8 mouse cellular contexts compared by ENCODE assay signal in the genomic region with DNA sequence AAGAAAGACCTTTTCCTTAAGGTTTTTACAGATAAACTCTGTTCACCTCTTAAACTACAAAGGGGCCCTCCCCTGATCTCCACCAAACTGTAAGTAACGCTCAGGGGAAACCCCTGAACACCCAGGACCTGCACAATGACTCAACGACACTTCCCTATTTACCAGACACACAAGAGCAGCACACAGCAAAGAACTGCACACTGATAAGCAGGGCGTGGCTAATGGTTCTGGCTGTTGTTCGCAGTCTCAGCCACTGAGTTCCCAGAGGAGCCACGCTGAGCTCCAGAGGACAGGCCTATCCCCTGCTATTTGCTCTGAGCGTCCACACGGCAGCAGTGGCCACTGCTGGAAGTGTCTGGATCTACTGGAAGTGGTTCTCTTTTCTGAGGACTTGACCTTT.
A peak's percentile ranks its signal among the peaks of the same experiment; 100 is the strongest.
DNase-seq lines count a peak whose midpoint lies in the region; ATAC-seq lines count a peak whose summit lies in the region.

No protein-coding gene starts in this region.

- H3K4me1 ChIP-seq in kidney, embryonic 14.5 days (ENCODE audit: control insufficient read depth, insufficient read depth, low read length): no peaks in the 10 kb centered on the region
- peaks cover 19% of the 10 kb centered on the region; the same call in 1 of the 2 replicates for H3K4me1 ChIP-seq in intestine, embryonic 16.5 days (ENCODE audit: control insufficient read depth, insufficient read depth, low read length)

- H3K4me2 ChIP-seq in kidney, embryonic 14.5 days (replicated peaks; ENCODE audit: low read depth, low read length): no peak overlapping the region
- H3K4me2 ChIP-seq in intestine, embryonic 16.5 days (ENCODE audit: low read depth, low read length): no peak overlapping the region

- 57% methylated on average over 7 of the region's 7 CpGs for WGBS in kidney, embryonic 14.5 days
- WGBS in intestine, embryonic 16.5 days: 32% methylated on average over 7 of the region's 7 CpGs

- ATAC-seq in kidney, embryonic 14.5 days (ENCODE audit: low FRiP score, low TSS enrichment): peak; percentile 75; the same call in 1 of the 2 replicates
- ATAC-seq in intestine, embryonic 16.5 days: peak; percentile 95
- peak; percentile 91 for ATAC-seq in megakaryocyte, adult 5-6 weeks (ENCODE audit: poor library complexity, severe bottlenecking)

- no peak overlapping the region for H3K4me3 ChIP-seq in kidney, embryonic 14.5 days (ENCODE audit: low read length)
- no peak overlapping the region for H3K4me3 ChIP-seq in intestine, embryonic 16.5 days (ENCODE audit: low read length)

- no peak overlapping the region for H3K9ac ChIP-seq in kidney, embryonic 14.5 days (ENCODE audit: low read depth, low read length)
- no peak overlapping the region for H3K9ac ChIP-seq in intestine, embryonic 16.5 days (ENCODE audit: low read depth, low read length)

- no peak for DNase-seq in kidney, adult 8-10 months
- peak; percentile 49 for DNase-seq in c-Kit-negative CD71-positive TER-119-positive erythroid progenitor cells, embryonic 14.5 days (ENCODE audit: low read depth, low spot score)
- DNase-seq in heart, adult 11 months: peak; percentile 98
- peak; percentile 35 to 41 for DNase-seq in spleen, adult 18-20 months
- no peak for DNase-seq in layer of hippocampus, adult 8-10 months (ENCODE audit: low spot score in 2 of 2)

- no peaks in the 10 kb centered on the region for H3K9me3 ChIP-seq in kidney, embryonic 14.5 days (ENCODE audit: control insufficient read depth, low read length)
- no peaks in the 10 kb centered on the region for H3K9me3 ChIP-seq in intestine, embryonic 16.5 days (ENCODE audit: control insufficient read depth, low read length)

- H3K27me3 ChIP-seq in kidney, embryonic 14.5 days (ENCODE audit: control insufficient read depth, insufficient read depth, low read length): no peaks in the 10 kb centered on the region
- no peaks in the 10 kb centered on the region for H3K27me3 ChIP-seq in intestine, embryonic 16.5 days (replicated peaks; ENCODE audit: control insufficient read depth, insufficient read depth, low read length)

- H3K27ac ChIP-seq in kidney, embryonic 14.5 days (ENCODE audit: low read depth, low read length): no peak overlapping the region
- peak overlapping the region; percentile 57 for H3K27ac ChIP-seq in intestine, embryonic 16.5 days (ENCODE audit: low read length)

- no peaks in the 10 kb centered on the region for H3K36me3 ChIP-seq in kidney, embryonic 14.5 days (ENCODE audit: control insufficient read depth, insufficient read depth, low read length)
- no peaks in the 10 kb centered on the region for H3K36me3 ChIP-seq in intestine, embryonic 16.5 days (ENCODE audit: control insufficient read depth, insufficient read depth, low read length)

Comparison
In these comparisons a context has a peak if more than half of its experiments do, and no peak if none do; other contexts are left out.
1. DNase-seq: peak in c-Kit-negative CD71-positive TER-119-positive erythroid progenitor cells, embryonic 14.5 days (single experiment), heart, adult 11 months (single experiment) and spleen, adult 18-20 months (2 of 2); none in kidney, adult 8-10 months (0 of 2) and layer of hippocampus, adult 8-10 months (0 of 2).
2. Peak in every context shown above with its lines, with median percentiles within 50 percentile points of each other: ATAC-seq.